ENCODE assay signal across 17 mouse cellular contexts in the genomic region with DNA sequence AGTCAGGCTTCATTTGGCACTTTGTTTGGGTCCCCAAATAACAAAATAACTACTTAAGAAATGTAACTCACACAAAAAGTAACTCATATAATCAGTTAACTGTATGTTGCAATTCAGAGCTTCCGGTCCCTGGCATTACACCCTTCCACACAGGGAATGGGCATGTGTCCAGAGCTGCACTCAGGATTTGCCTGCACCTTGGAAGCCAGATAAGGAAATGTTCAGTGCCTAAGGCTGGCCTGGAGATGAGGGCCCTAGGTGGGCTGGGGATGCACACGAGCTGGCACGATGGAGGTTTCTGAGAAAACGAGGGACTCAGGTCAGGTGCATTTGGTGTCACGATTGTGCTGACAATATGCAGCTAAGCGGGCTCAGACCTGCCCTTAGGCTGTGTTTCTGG.
DNase-seq lines count a peak whose midpoint lies in the region; ATAC-seq and TF ChIP-seq lines count a peak whose summit lies in the region.
"Had no signal": no experiment of that assay in that cellular context is flagged by ENCODE, and none has a peak within 500 bp of the region (broad histone marks: within the 10 kb centered on the region; RNA-seq: fewer than 3 reads in every experiment).

No protein-coding gene starts in this region.

- H3K36me3 ChIP-seq in heart, embryonic 15.5 days: peaks cover 11% of the 10 kb centered on the region; the same call in 1 of the 2 replicates
- H3K36me3 ChIP-seq in heart, embryonic 11.5 days (ENCODE audit: control insufficient read depth, insufficient read depth, low read length): 0 out of 2 replicates have a peak, but pooled peaks cover 7% of the 10 kb centered on the region
- H3K36me3 ChIP-seq in lung, postnatal 0 days (ENCODE audit: insufficient read depth, low read length): peaks cover 15% of the 10 kb centered on the region; the same call in 1 of the 2 replicates

- peak; percentile 56 for DNase-seq in adrenal gland, postnatal 10 days
- no peak for DNase-seq in adrenal gland, adult 8-10 months
- DNase-seq in NIH3T3 (ENCODE audit: low read depth): peak; percentile 24
- DNase-seq in lung, postnatal 0 days (ENCODE audit: low spot score): peak; percentile 70
- DNase-seq in kidney, postnatal 25 days: no peak
- DNase-seq in layer of hippocampus, postnatal 10 days (ENCODE audit: low spot score in 2 of 2): no peak
- DNase-seq: adrenal gland, postnatal 25 days; forebrain, postnatal 0 days; gastrocnemius, postnatal 10 days; kidney, adult 11 months; kidney, postnatal 36 days; right cerebral cortex, postnatal 4 days; thymus, postnatal 4 days had no signal

- no peaks in the 10 kb centered on the region for H3K9me3 ChIP-seq in heart, embryonic 15.5 days (replicated peaks)
- no peaks in the 10 kb centered on the region for H3K9me3 ChIP-seq in heart, embryonic 11.5 days (replicated peaks; ENCODE audit: control insufficient read depth, low read length)
- no peaks in the 10 kb centered on the region for H3K9me3 ChIP-seq in lung, postnatal 0 days (ENCODE audit: low read length)
- H3K9me3 ChIP-seq: limb, embryonic 15.5 days; midbrain, embryonic 13.5 days had no signal

- no peak overlapping the region for H3K4me3 ChIP-seq in heart, embryonic 15.5 days
- H3K4me3 ChIP-seq in heart, embryonic 11.5 days (ENCODE audit: low read depth, low read length): no peak overlapping the region
- no peak overlapping the region for H3K4me3 ChIP-seq in lung, postnatal 0 days (ENCODE audit: low read depth, low read length)
- H3K4me3 ChIP-seq: limb, embryonic 15.5 days; midbrain, embryonic 13.5 days had no signal

- no peak for TF ChIP-seq CTCF in lung, postnatal 0 days (IDR thresholded peaks at IDR 0.05)

- H3K27me3 ChIP-seq in heart, embryonic 15.5 days: no peaks in the 10 kb centered on the region
- no peaks in the 10 kb centered on the region for H3K27me3 ChIP-seq in heart, embryonic 11.5 days (ENCODE audit: control insufficient read depth, insufficient read depth, low read length)
- H3K27me3 ChIP-seq in lung, postnatal 0 days (replicated peaks; ENCODE audit: insufficient read depth, low read length): no peaks in the 10 kb centered on the region
- H3K27me3 ChIP-seq: limb, embryonic 15.5 days; midbrain, embryonic 13.5 days had no signal

- H3K4me1 ChIP-seq in heart, embryonic 15.5 days (replicated peaks): peaks cover 58% of the 10 kb centered on the region
- H3K4me1 ChIP-seq in heart, embryonic 11.5 days (ENCODE audit: control insufficient read depth, insufficient read depth, low read length): peaks cover 23% of the 10 kb centered on the region
- no peaks in the 10 kb centered on the region for H3K4me1 ChIP-seq in lung, postnatal 0 days (ENCODE audit: insufficient read depth, low read depth, low read length)
- H3K4me1 ChIP-seq: limb, embryonic 15.5 days; midbrain, embryonic 13.5 days had no signal

- no peak overlapping the region for H3K9ac ChIP-seq in heart, embryonic 15.5 days
- no peak overlapping the region for H3K9ac ChIP-seq in heart, embryonic 11.5 days (ENCODE audit: low read depth, low read length)
- H3K9ac ChIP-seq in lung, postnatal 0 days (replicated peaks; ENCODE audit: low read depth): no peak overlapping the region
- H3K9ac ChIP-seq: forebrain, postnatal 0 days; limb, embryonic 15.5 days; midbrain, embryonic 13.5 days had no signal

- peak overlapping the region; percentile 69 for H3K27ac ChIP-seq in heart, embryonic 15.5 days
- no peak overlapping the region for H3K27ac ChIP-seq in heart, embryonic 11.5 days (ENCODE audit: low read depth, low read length)
- no peak overlapping the region for H3K27ac ChIP-seq in lung, postnatal 0 days (ENCODE audit: low read length)
- H3K27ac ChIP-seq: limb, embryonic 15.5 days; midbrain, embryonic 13.5 days had no signal

- no peak overlapping the region for H3K4me2 ChIP-seq in heart, embryonic 15.5 days
- no peak overlapping the region for H3K4me2 ChIP-seq in heart, embryonic 11.5 days
- no peak overlapping the region for H3K4me2 ChIP-seq in lung, postnatal 0 days (replicated peaks; ENCODE audit: low read depth, low read length)
- H3K4me2 ChIP-seq: limb, embryonic 15.5 days; midbrain, embryonic 13.5 days had no signal

- no peak for ATAC-seq in heart, embryonic 15.5 days (replicated peaks; ENCODE audit: insufficient number of reproducible peaks, insufficient read depth, low FRiP score, low read depth)
- ATAC-seq in heart, embryonic 11.5 days (replicated peaks; ENCODE audit: insufficient number of reproducible peaks, low FRiP score, low TSS enrichment): no peak
- peak; percentile 47; the same call in 1 of the 2 replicates for ATAC-seq in lung, postnatal 0 days
- ATAC-seq: forebrain, postnatal 0 days; midbrain, embryonic 13.5 days had no signal

- 62% methylated on average over 6 of the region's 6 CpGs for WGBS in heart, embryonic 15.5 days
- WGBS in heart, embryonic 11.5 days (ENCODE audit: insufficient replicate concordance): 79% methylated on average over 6 of the region's 6 CpGs
- WGBS in lung, postnatal 0 days: 73% methylated on average over 6 of the region's 6 CpGs

- TF ChIP-seq EP300 in lung, postnatal 0 days (IDR thresholded peaks at IDR 0.05): no peak

Comparison
In these comparisons a context has a peak if more than half of its experiments do, and no peak if none do; other contexts are left out.
1. DNase-seq: peak in adrenal gland, postnatal 10 days (single experiment), NIH3T3 (single experiment) and lung, postnatal 0 days (single experiment); none in adrenal gland, adult 8-10 months (single experiment), kidney, postnatal 25 days (0 of 2) and layer of hippocampus, postnatal 10 days (0 of 2).